Mouse (Mus musculus) gastrocnemius, postnatal 4 days (tissue): ENCODE measurements around the gene Hist1h2bk. TPM values are rescaled to one million over a fixed set of nuclear protein-coding genes. Genes with fewer than 3 reads are reported as not detected.

Source experiments
- DNase-seq, 2 experiments: peaks; one replicate each; pipeline ENCODE4 v3.0.0; 2021 to 2022; ENCODE audit warnings: low spot score in 2 of 2, mixed read lengths in 2 of 2
- total RNA-seq, 2 experiments: library from RNA; stranded (reverse); gene quantifications; 2 replicates each; pipeline ENCODE4 v1.2.3; 2021

Gene Hist1h2bk
- total RNA-seq, 2 experiments from 2014 or later: 393 to 555 TPM

- DNase-seq: no peak
Measured at GRCm38 (mm10) chr13:22013716-22014115, 22.0 kb upstream of the Hist1h2bk start.

GRCm38 (mm10) chr13:22014411-22014845 lies 21.2 kb upstream of the Hist1h2bk start:
- no peak for DNase-seq

GRCm38 (mm10) chr13:22015479-22016450 lies 19.9 kb upstream of the Hist1h2bk start:
- DNase-seq: peak; percentile 46 to 50

GRCm38 (mm10) chr13:22019934-22020835 lies 15.5 kb upstream of the Hist1h2bk start:
- no peak for DNase-seq

GRCm38 (mm10) chr13:22020901-22021339 lies 14.8 kb upstream of the Hist1h2bk start:
- peak; percentile 42 to 56 for DNase-seq

GRCm38 (mm10) chr13:22021581-22021980 lies 14.1 kb upstream of the Hist1h2bk start:
- no peak for DNase-seq

GRCm38 (mm10) chr13:22022241-22022640 lies 13.4 kb upstream of the Hist1h2bk start:
- DNase-seq: peak in 1 of 2 experiments; percentile 67

- peak; percentile 69 to 80 for DNase-seq
Measured at GRCm38 (mm10) chr13:22026058-22027031, 9.3 kb upstream of the Hist1h2bk start.

GRCm38 (mm10) chr13:22028673-22029460 lies 6.8 kb upstream of the Hist1h2bk start:
- peak; percentile 83 to 92 for DNase-seq

- DNase-seq: no peak
Measured at GRCm38 (mm10) chr13:22029928-22030327, 5.7 kb upstream of the Hist1h2bk start.

- DNase-seq: no peak
Measured at GRCm38 (mm10) chr13:22030493-22030892, 5.2 kb upstream of the Hist1h2bk start.

- no peak for DNase-seq
Measured at GRCm38 (mm10) chr13:22033741-22034442, 1.8 kb upstream of the Hist1h2bk start.

GRCm38 (mm10) chr13:22034443-22035266 lies 1.0 kb upstream of the Hist1h2bk start:
- DNase-seq: no peak

GRCm38 (mm10) chr13:22036149-22036956 lies 683 bp downstream of the Hist1h2bk start:
- DNase-seq: no peak

- DNase-seq: no peak
Measured at GRCm38 (mm10) chr13:22036986-22037385, 1.3 kb downstream of the Hist1h2bk start.

- DNase-seq: no peak
Measured at GRCm38 (mm10) chr13:22037415-22037814, 1.7 kb downstream of the Hist1h2bk start.

GRCm38 (mm10) chr13:22039364-22039763 lies 3.7 kb downstream of the Hist1h2bk start:
- no peak for DNase-seq
